Mouse (Mus musculus) lung, adult 2 months (tissue): ENCODE measurements around the gene Ntpcr.

Source experiments
- CTCF ChIP-seq: fragments of 200-500 bp; IDR thresholded peaks from 2 replicates; pipeline ENCODE4 v1.5.1; 2011; ENCODE audit warnings: mild to moderate bottlenecking, low read length, control low read depth; ENCODE audit not compliant: insufficient read depth
- POLR2A ChIP-seq: fragments of 200-500 bp; IDR thresholded peaks from 2 replicates; pipeline ENCODE4 v1.6.1; 2011; ENCODE audit warnings: low read depth, mild to moderate bottlenecking, control low read depth, low read length, borderline replicate concordance; ENCODE audit errors: extremely low read depth

DNA sequence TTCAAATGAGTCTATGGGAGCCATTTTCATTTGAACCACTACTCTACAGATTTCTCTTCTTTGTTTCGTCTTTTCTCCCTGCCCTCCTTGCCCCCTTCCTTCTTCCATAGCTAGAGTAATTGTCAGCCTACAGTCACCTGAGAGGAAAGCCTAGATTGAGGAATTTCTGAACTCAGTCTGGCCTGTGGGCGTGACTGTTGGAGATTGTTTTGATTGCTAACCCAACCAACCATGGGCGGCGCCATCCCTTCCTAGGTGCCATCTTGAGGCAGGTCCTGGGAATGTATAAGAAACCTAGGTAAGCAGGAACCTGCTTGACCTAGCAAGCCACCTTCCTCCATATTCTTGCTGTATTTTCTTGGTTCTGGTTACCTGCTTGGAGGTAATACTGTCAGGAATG, 3.6 kb upstream of the Ntpcr start:
- TF ChIP-seq POLR2A (no peak), CTCF (no peak)
